Mouse (Mus musculus) liver, embryonic 16.5 days (tissue): Measurements from ENCODE around the gene Evc. TPM values are rescaled to one million over a fixed set of nuclear protein-coding genes. Genes with fewer than 3 reads are reported as not detected.

Experiments
- ATAC-seq: fragments of 200-750 bp; cut with Nextera tagmentation; 2 replicates; pipeline ENCODE4 v1.8.0; 2017; ENCODE audit warnings: low read depth, mild to moderate bottlenecking, moderate number of reproducible peaks, moderate library complexity
- H3K27ac ChIP-seq: fragments of 300-500 bp; sonication (generic); 2 replicates; pipeline ENCODE4 v1.5.1; 2014; ENCODE audit warnings: mild to moderate bottlenecking, low read length
- H3K27me3 ChIP-seq: fragments of 300-500 bp; sonication (generic); 2 replicates; pipeline ENCODE4 v1.6.1; 2014; ENCODE audit warnings: low read depth, low read length, mixed read lengths; ENCODE audit not compliant: control insufficient read depth, insufficient read depth
- H3K36me3 ChIP-seq: fragments of 300-500 bp; sonication (generic); 2 replicates; pipeline ENCODE4 v1.6.1; 2014; ENCODE audit warnings: mild to moderate bottlenecking; ENCODE audit not compliant: control insufficient read depth, insufficient read depth
- H3K4me1 ChIP-seq: fragments of 300-500 bp; sonication (generic); 2 replicates; pipeline ENCODE4 v1.6.1; 2014; ENCODE audit warnings: low read depth, low read length, mixed read lengths; ENCODE audit not compliant: control insufficient read depth
- H3K4me2 ChIP-seq: fragments of 300-500 bp; sonication (generic); 2 replicates; pipeline ENCODE4 v1.6.1; 2014; ENCODE audit warnings: low read depth, low read length, mixed read lengths
- H3K4me3 ChIP-seq: fragments of 300-500 bp; sonication (generic); 2 replicates; pipeline ENCODE4 v1.5.1; 2014; ENCODE audit warnings: low read depth, mild to moderate bottlenecking, low read length
- H3K9ac ChIP-seq: fragments of 300-500 bp; sonication (generic); 2 replicates; pipeline ENCODE4 v1.6.1; 2014; ENCODE audit warnings: low read depth, low read length
- H3K9me3 ChIP-seq: fragments of 300-500 bp; sonication (generic); replicated peaks from 2 replicates; pipeline ENCODE4 v1.6.1; 2016; ENCODE audit warnings: low read length; ENCODE audit not compliant: control insufficient read depth
- WGBS: fragments of 180-500 bp; shearing (Covaris S2); extraction: QIAGEN DNeasy Blood & Tissue Kit; methylation state at CpG from one replicate; pipeline ENCODE4 v1.1.7; 2014; ENCODE audit not compliant: insufficient replicate concordance; 5-methylcytosine and 5-hydroxymethylcytosine counted together
- polyA plus RNA-seq: library from polyadenylated mRNA; unstranded; fragments of >200 nt; fragmentation: Nextera tagmentation; extraction: Ambion mirVana; gene quantifications from 2 replicates; pipeline ENCODE4 v1.2.1, GENCODE M21; 2015

Evc gene
- polyA plus RNA-seq, 1 experiment from 2014 or later, result 1.4 TPM

- no peaks in the 10 kb centered on the region for H3K27me3 ChIP-seq
- no peak overlapping the region for H3K9ac ChIP-seq
- 14% methylated on average over 3 of the region's 3 CpGs for WGBS
- H3K4me2 ChIP-seq, result no peak overlapping the region
- ATAC-seq, result no peak
- no peaks in the 10 kb centered on the region for H3K36me3 ChIP-seq
- H3K27ac ChIP-seq, result no peak overlapping the region
- no peaks in the 10 kb centered on the region for H3K4me1 ChIP-seq
- no peaks in the 10 kb centered on the region for H3K9me3 ChIP-seq
- H3K4me3 ChIP-seq, result no peak overlapping the region
Measured at GRCm38 (mm10) chr5:37289236-37289635, 47.5 kb downstream of the Evc start.

- no peak overlapping the region for H3K4me3 ChIP-seq
- ATAC-seq, result no peak
- no peaks in the 10 kb centered on the region for H3K27me3 ChIP-seq
- no peaks in the 10 kb centered on the region for H3K4me1 ChIP-seq
- H3K36me3 ChIP-seq, result no peaks in the 10 kb centered on the region
- H3K4me2 ChIP-seq, result no peak overlapping the region
- H3K9me3 ChIP-seq, result no peaks in the 10 kb centered on the region
- no peak overlapping the region for H3K27ac ChIP-seq
- H3K9ac ChIP-seq, result no peak overlapping the region
- 59% methylated on average over 3 of the region's 3 CpGs for WGBS
Measured at GRCm38 (mm10) chr5:37288374-37288773, 48.3 kb downstream of the Evc start.

- Histone ChIP-seq H3K4me2 (no peak overlapping the region), H3K4me3 (no peak overlapping the region), H3K27me3 (no peaks in the 10 kb centered on the region), H3K27ac (no peak overlapping the region), H3K4me1 (no peaks in the 10 kb centered on the region), H3K36me3 (no peaks in the 10 kb centered on the region), H3K9me3 (no peaks in the 10 kb centered on the region), H3K9ac (no peak overlapping the region)
- WGBS, result 73% methylated on average over 11 of the region's 11 CpGs
- no peak for ATAC-seq
Measured at GRCm38 (mm10) chr5:37281021-37281420, 55.7 kb downstream of the Evc start.

- WGBS, result 55% methylated on average over 6 of the region's 6 CpGs
- Histone ChIP-seq H3K9me3 (no peaks in the 10 kb centered on the region), H3K4me1 (no peaks in the 10 kb centered on the region), H3K4me2 (no peak overlapping the region), H3K27me3 (no peaks in the 10 kb centered on the region), H3K27ac (no peak overlapping the region), H3K9ac (no peak overlapping the region), H3K36me3 (no peaks in the 10 kb centered on the region), H3K4me3 (no peak overlapping the region)
- no peak for ATAC-seq
Measured at GRCm38 (mm10) chr5:37263816-37264215, 72.9 kb downstream of the Evc start.

DNA sequence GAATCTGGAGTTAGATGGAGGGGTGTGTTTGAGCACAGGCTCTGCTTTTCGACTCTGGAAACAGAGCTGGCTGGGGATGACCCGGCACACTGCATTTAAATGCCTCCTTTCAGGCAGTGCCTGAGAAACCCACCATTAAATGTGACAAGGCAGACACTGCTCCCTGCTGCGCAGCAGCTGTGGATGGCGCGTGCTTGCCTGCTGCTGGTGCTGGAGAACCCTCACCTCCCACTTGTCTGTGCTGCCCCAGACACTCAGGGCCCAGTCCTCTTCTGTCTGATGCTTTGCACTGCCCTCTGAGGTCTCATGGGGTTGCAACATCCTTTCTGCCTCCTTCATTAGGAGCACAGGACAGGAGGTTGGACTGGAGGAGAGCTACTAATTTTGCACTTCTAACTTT lies 75.0 kb downstream of the Evc start:
- no peaks in the 10 kb centered on the region for H3K36me3 ChIP-seq
- ATAC-seq, result no peak
- H3K27ac ChIP-seq, result no peak overlapping the region
- H3K4me3 ChIP-seq, result no peak overlapping the region
- H3K9me3 ChIP-seq, result no peaks in the 10 kb centered on the region
- no peak overlapping the region for H3K4me2 ChIP-seq
- H3K27me3 ChIP-seq, result no peaks in the 10 kb centered on the region
- H3K4me1 ChIP-seq, result no peaks in the 10 kb centered on the region
- 62% methylated on average over 5 of the region's 5 CpGs for WGBS
- H3K9ac ChIP-seq, result no peak overlapping the region

- Histone ChIP-seq H3K9me3 (no peaks in the 10 kb centered on the region), H3K27me3 (no peaks in the 10 kb centered on the region), H3K36me3 (no peaks in the 10 kb centered on the region), H3K9ac (no peak overlapping the region), H3K4me2 (no peak overlapping the region), H3K4me1 (no peaks in the 10 kb centered on the region), H3K4me3 (no peak overlapping the region), H3K27ac (no peak overlapping the region)
- ATAC-seq, result no peak
- 50% methylated on average over 5 of the region's 5 CpGs for WGBS
Measured at GRCm38 (mm10) chr5:37257243-37257642, 79.5 kb downstream of the Evc start.

DNA sequence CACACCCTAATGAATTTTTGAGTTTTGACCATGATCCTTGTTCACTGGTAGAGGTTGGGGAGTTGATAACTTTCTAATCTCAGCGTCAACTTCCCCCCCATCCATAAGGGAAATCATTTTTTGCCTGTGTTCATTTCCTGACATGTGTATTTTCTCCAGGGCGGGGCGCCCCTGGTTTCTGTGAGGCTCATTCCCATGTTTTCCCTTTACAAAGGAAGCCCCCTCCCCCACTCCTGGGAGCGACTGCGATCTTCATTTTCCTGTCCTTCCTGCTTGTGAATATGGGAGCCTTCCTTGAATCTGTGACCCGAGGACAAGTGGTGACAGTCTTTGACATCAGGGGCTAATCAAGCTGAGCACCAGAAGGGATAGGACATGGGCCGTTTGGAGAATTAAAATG lies 79.9 kb downstream of the Evc start:
- Histone ChIP-seq H3K27ac (no peak overlapping the region), H3K9me3 (no peaks in the 10 kb centered on the region), H3K4me3 (no peak overlapping the region), H3K36me3 (no peaks in the 10 kb centered on the region), H3K9ac (no peak overlapping the region), H3K4me1 (no peaks in the 10 kb centered on the region), H3K4me2 (no peak overlapping the region), H3K27me3 (no peaks in the 10 kb centered on the region)
- 39% methylated on average over 7 of the region's 7 CpGs for WGBS
- ATAC-seq, result no peak

DNA sequence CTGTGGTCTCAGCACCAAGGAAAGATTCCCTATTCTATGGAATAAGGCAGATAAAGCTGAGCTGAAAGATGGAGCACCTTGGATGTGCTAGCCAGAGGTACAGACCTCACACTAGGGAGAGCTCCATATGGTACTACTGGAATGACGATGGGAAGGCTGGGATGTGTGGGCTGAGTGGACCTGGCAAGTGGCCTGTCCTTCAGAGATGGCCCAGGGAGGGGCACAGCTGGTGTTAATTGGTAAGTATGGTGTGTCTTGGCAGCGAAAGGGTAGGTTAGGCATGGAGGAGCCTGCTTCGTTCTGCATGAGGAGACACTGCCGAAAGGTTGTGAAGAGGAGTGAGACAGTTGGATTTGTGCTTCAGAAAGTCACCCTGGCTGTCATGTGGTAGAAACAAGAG lies 82.2 kb downstream of the Evc start:
- H3K9ac ChIP-seq, result no peak overlapping the region
- H3K27ac ChIP-seq, result no peak overlapping the region
- WGBS, result 56% methylated on average over 4 of the region's 4 CpGs
- H3K4me1 ChIP-seq, result no peaks in the 10 kb centered on the region
- H3K36me3 ChIP-seq, result no peaks in the 10 kb centered on the region
- no peak overlapping the region for H3K4me2 ChIP-seq
- no peak overlapping the region for H3K4me3 ChIP-seq
- H3K27me3 ChIP-seq, result no peaks in the 10 kb centered on the region
- no peak for ATAC-seq
- H3K9me3 ChIP-seq, result no peaks in the 10 kb centered on the region

DNA sequence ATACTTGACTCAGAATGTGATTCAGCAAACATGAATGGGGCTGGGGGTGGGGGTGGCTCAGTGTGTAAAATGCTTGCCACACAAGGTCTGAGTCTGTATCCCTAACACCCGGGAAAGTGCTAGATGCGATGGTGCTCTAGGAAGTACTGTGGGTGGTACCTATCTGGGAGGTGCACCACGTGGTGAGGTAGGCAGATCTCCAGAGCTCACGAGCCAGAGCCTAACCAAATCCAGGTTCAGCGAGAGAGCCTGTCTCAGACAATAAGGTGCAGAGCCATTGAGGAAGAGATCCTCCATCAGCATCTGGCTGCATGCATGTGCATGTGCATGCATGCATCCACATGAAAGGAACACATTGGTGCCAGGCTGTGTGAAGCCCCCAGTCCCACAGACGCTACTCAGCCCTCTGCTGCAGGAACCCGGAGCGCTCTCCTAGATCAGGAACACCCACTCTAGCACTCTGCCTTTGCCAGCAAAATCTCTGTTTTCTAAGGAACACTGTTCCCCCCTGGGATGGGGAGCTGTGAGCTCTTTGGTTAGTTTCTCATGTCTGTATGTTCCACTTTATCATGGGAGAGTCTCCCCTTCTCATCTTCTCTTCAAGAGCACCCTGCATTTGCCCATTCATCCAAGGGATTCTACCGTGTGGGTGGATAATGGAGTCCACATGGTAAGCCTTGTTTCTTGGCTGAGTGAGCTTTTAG lies 84.4 kb downstream of the Evc start:
- H3K9me3 ChIP-seq, result no peaks in the 10 kb centered on the region
- H3K9ac ChIP-seq, result no peak overlapping the region
- no peak overlapping the region for H3K27ac ChIP-seq
- no peak overlapping the region for H3K4me3 ChIP-seq
- H3K27me3 ChIP-seq, result peaks cover 3% of the 10 kb centered on the region; the same call in 1 of the 2 replicates
- H3K4me1 ChIP-seq, result no peaks in the 10 kb centered on the region
- H3K4me2 ChIP-seq, result no peak overlapping the region
- WGBS, result 59% methylated on average over 9 of the region's 9 CpGs
- H3K36me3 ChIP-seq, result no peaks in the 10 kb centered on the region
- no peak for ATAC-seq
